Mouse (Mus musculus): ENCODE data around the gene Stat6. TPM values are rescaled to one million over a fixed set of nuclear protein-coding genes. Genes with fewer than 3 reads are reported as not detected.

Gene Stat6
- polyA plus RNA-seq, 1 experiment from 2014 or later, result 6.8 TPM

DNA sequence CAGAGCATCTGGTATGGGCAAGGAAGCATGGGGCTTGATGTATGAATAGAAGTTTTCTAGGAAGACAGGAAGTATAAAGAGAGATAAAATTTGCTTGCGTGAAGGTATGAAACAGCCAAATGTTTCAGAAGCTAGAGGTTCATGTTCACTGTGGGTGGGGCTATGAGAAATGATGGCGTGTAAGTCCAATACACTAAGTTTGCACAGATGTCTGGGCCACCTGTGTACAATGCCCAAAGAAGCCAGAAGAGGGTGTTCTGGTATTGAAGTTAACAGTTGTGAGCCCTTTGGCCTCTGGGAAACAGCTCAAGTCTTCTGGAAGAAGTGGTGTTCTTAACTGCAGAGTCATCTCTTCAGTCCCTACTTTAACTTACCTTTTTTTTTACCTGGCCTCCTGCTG lies 27.4 kb downstream of the Stat6 start:
- peaks cover 26% of the 10 kb centered on the region for H3K27me3 ChIP-seq (ENCODE audit: control insufficient read depth, insufficient read depth, low read length)
- WGBS, result 94% methylated on average over 2 of the region's 2 CpGs
- no peak overlapping the region for H3K4me2 ChIP-seq (ENCODE audit: low read depth)
- H3K4me3 ChIP-seq (ENCODE audit: low read depth, low read length), result no peak overlapping the region
- ATAC-seq (ENCODE audit: insufficient read depth, low FRiP score, low TSS enrichment) (no peak), DNase-seq (ENCODE audit: low spot score) (no peak)
- no peaks in the 10 kb centered on the region for H3K36me3 ChIP-seq (ENCODE audit: control insufficient read depth, insufficient read depth, low read length)
- no peak overlapping the region for H3K27ac ChIP-seq (ENCODE audit: low read depth, low read length)
- no peaks in the 10 kb centered on the region for H3K9me3 ChIP-seq (ENCODE audit: control insufficient read depth, low read length)
- H3K4me1 ChIP-seq (ENCODE audit: control insufficient read depth, insufficient read depth, low read length), result peaks cover 16% of the 10 kb centered on the region; the same call in 1 of the 2 replicates
- H3K9ac ChIP-seq (ENCODE audit: low read length), result no peak overlapping the region

DNA sequence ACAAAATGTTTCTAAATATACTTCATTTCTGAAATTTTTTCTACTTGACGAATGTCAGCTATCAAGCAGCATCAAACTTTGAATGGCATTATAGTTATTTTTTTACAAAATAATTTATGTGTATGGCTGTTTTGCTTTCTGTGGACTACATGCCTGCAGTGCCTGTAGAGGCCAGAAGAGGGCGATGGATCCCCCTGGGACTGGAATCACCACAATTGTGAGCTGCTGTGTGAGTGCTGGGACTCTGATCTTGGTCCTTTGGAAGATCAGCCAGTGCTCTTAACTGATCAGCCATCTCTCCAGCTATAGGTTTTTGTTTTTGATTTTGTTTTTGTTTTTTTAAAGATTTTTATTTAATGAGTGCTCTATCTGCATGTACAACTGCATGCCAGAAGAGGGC lies 28.5 kb downstream of the Stat6 start:
- WGBS, result 40% methylated on average over 2 of the region's 2 CpGs
- no peaks in the 10 kb centered on the region for H3K9me3 ChIP-seq (ENCODE audit: control insufficient read depth, low read length)
- no peak overlapping the region for H3K4me2 ChIP-seq (ENCODE audit: low read depth)
- ATAC-seq (ENCODE audit: insufficient read depth, low FRiP score, low TSS enrichment) (no peak), DNase-seq (ENCODE audit: low spot score) (no peak)
- no peak overlapping the region for H3K4me3 ChIP-seq (ENCODE audit: low read depth, low read length)
- H3K27me3 ChIP-seq (ENCODE audit: control insufficient read depth, insufficient read depth, low read length), result peaks cover 15% of the 10 kb centered on the region
- H3K4me1 ChIP-seq (ENCODE audit: control insufficient read depth, insufficient read depth, low read length), result peaks cover 13% of the 10 kb centered on the region; the same call in 1 of the 2 replicates
- no peak overlapping the region for H3K9ac ChIP-seq (ENCODE audit: low read length)
- H3K27ac ChIP-seq (ENCODE audit: low read depth, low read length), result no peak overlapping the region
- H3K36me3 ChIP-seq (ENCODE audit: control insufficient read depth, insufficient read depth, low read length), result no peaks in the 10 kb centered on the region

DNA sequence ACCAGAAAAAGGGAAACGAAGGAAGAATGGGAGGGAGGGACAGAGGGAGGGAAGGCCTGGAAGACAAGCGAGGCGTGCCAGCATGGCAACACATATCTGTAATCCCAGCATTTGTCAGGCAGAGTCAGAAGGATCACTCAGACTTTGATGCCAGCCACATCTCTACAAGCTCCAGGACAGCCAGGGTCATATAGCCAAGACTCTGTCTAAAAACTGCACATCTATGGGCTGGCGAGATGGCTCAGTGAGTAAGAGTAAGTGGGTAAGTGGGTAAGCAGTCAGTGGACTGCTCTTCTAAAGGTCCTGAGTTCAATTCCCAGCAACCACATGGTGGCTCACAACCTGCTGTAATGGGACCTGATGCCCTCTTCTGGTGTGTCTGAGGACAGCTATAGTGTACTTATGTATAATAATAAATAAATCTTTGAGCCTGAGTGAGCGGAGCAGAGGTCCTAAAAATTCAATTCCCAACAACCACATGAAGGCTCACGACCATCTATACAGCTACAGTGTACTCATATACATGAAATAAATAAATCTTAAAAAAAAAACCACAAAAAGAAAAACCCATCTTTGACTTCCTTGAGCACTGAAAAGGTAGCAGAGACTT lies 31.4 kb downstream of the Stat6 start:
- H3K27me3 ChIP-seq (ENCODE audit: control insufficient read depth, insufficient read depth, low read length), result no peaks in the 10 kb centered on the region
- H3K4me2 ChIP-seq (ENCODE audit: low read depth), result no peak overlapping the region
- no peak for DNase-seq (ENCODE audit: low spot score)
- H3K9me3 ChIP-seq (ENCODE audit: control insufficient read depth, low read length), result no peaks in the 10 kb centered on the region
- H3K27ac ChIP-seq (ENCODE audit: low read depth, low read length), result no peak overlapping the region
- no peak overlapping the region for H3K4me3 ChIP-seq (ENCODE audit: low read depth, low read length)
- no peak for ATAC-seq (ENCODE audit: insufficient read depth, low FRiP score, low TSS enrichment)
- WGBS, result 87% methylated on average over 6 of the region's 6 CpGs
- H3K4me1 ChIP-seq (ENCODE audit: control insufficient read depth, insufficient read depth, low read length), result no peaks in the 10 kb centered on the region; the same call in 1 of the 2 replicates
- no peaks in the 10 kb centered on the region for H3K36me3 ChIP-seq (ENCODE audit: control insufficient read depth, insufficient read depth, low read length)
- H3K9ac ChIP-seq (ENCODE audit: low read length), result no peak overlapping the region

- H3K9me3 ChIP-seq (ENCODE audit: control insufficient read depth, low read length), result no peaks in the 10 kb centered on the region
- H3K4me2 ChIP-seq (ENCODE audit: low read depth), result no peak overlapping the region
- H3K27ac ChIP-seq (ENCODE audit: low read depth, low read length), result no peak overlapping the region
- no peak overlapping the region for H3K9ac ChIP-seq (ENCODE audit: low read length)
- H3K4me1 ChIP-seq (ENCODE audit: control insufficient read depth, insufficient read depth, low read length), result no peaks in the 10 kb centered on the region; the same call in 1 of the 2 replicates
- ATAC-seq (ENCODE audit: insufficient read depth, low FRiP score, low TSS enrichment) (no peak), DNase-seq (ENCODE audit: low spot score) (peak; percentile 63)
- H3K36me3 ChIP-seq (ENCODE audit: control insufficient read depth, insufficient read depth, low read length), result no peaks in the 10 kb centered on the region
- H3K4me3 ChIP-seq (ENCODE audit: low read depth, low read length), result no peak overlapping the region
- H3K27me3 ChIP-seq (ENCODE audit: control insufficient read depth, insufficient read depth, low read length), result no peaks in the 10 kb centered on the region
- 91% methylated on average over 8 of the region's 8 CpGs for WGBS
These were observed 32.2 kb downstream of the Stat6 start for GRCm38 (mm10) chr10:127674794-127675522.

DNA sequence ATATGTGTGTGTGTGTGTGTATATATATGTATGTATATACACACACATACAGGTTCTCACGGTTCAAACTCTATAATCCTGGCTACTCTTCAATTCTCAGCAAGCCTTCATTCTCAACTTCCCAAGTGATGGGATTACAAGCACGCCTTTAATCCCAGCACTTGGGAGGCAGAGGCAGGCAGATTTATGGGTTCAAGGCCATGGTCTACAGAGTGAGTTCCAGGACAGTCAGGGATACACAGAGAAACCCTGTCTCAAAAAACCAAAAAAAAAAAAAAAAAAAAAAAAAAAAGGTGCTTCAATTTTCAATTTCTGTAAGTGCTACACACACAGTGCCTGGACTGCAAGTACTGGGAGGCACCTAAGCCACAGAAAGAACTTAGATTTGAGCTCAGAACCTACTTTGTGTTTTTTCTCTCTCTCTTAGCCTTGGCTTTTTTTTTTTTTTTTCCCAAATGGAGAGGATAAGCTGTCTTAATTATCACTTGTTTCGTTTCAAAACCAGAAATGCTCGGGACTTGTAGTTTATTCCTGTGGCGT lies 33.1 kb downstream of the Stat6 start:
- WGBS, result 57% methylated on average over 5 of the region's 5 CpGs
- H3K9ac ChIP-seq (ENCODE audit: low read length), result peak overlapping the region; percentile 12; the same call in 1 of the 2 replicates
- no peak for ATAC-seq (ENCODE audit: insufficient read depth, low FRiP score, low TSS enrichment)

DNA sequence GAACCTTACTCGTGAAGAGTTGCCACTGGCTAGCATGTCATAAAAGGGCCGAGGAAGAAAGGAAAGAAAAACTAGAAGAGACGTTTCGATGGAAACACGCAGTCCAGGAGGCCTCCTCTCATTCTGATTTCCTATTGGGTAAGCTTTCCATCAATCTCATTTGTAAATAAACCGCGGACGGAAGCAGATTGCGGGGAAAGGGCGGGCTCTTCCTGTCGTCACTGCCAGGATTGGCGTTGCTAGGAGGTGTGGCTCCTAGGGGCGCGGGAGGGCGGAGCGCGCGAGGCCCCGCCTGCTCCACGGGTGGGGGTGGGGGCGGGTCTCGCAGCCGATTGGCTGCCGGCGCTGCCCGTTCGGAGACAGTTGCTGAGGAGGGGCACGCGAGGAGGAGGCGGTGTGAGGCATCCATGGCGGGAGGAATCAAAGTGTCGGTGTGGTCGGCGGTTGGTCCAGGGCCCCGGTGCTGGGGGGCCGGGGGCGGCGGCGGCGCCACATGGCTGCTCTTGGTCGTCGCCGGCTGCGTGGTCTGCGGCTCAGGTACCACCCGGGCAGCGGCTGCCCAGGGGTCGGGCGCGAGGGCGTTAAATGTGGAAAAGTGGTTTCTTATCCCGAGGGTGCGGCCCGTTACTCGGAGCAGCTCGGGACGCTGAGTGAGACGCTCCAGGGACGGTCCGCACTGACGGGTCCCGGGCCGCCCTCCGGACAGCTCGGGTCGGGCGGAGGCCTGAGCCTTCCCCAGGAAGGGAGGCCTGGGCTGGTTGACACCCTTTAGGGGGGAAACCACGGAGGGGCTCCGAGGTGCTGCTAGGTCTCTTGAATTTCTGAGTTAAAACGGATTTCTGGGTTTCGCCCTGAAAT lies 34.1 kb downstream of the Stat6 start:
- peak overlapping the region; percentile 94 for H3K4me2 ChIP-seq (ENCODE audit: low read depth)
- no peaks in the 10 kb centered on the region; the same call in 1 of the 2 replicates for H3K4me1 ChIP-seq (ENCODE audit: control insufficient read depth, insufficient read depth, low read length)
- peak; percentile 95 for ATAC-seq (ENCODE audit: insufficient read depth, low FRiP score, low TSS enrichment)
- WGBS, result under 1% methylated on average over 67 of the region's 71 CpGs
- H3K27ac ChIP-seq (ENCODE audit: low read depth, low read length), result no peak overlapping the region
- H3K9ac ChIP-seq (ENCODE audit: low read length), result peak overlapping the region; percentile 77
- DNase-seq (ENCODE audit: low spot score), result peak; percentile 98
- H3K27me3 ChIP-seq (ENCODE audit: control insufficient read depth, insufficient read depth, low read length), result no peaks in the 10 kb centered on the region
- no peaks in the 10 kb centered on the region for H3K9me3 ChIP-seq (ENCODE audit: control insufficient read depth, low read length)
- no peaks in the 10 kb centered on the region for H3K36me3 ChIP-seq (ENCODE audit: control insufficient read depth, insufficient read depth, low read length)
- peak overlapping the region; percentile 77 for H3K4me3 ChIP-seq (ENCODE audit: low read depth, low read length)

More for the DNA sequence above, 33.1 kb downstream of the Stat6 start:
- no peaks in the 10 kb centered on the region; the same call in 1 of the 2 replicates for H3K4me1 ChIP-seq (ENCODE audit: control insufficient read depth, insufficient read depth, low read length)
- H3K27ac ChIP-seq (ENCODE audit: low read depth, low read length), result no peak overlapping the region
- DNase-seq (ENCODE audit: low spot score), result no peak
- no peaks in the 10 kb centered on the region for H3K36me3 ChIP-seq (ENCODE audit: control insufficient read depth, insufficient read depth, low read length)
- H3K9me3 ChIP-seq (ENCODE audit: control insufficient read depth, low read length), result no peaks in the 10 kb centered on the region
- peak overlapping the region; percentile 36 for H3K4me2 ChIP-seq (ENCODE audit: low read depth)
- H3K27me3 ChIP-seq (ENCODE audit: control insufficient read depth, insufficient read depth, low read length), result no peaks in the 10 kb centered on the region
- peak overlapping the region; percentile 77 for H3K4me3 ChIP-seq (ENCODE audit: low read depth, low read length)

DNA sequence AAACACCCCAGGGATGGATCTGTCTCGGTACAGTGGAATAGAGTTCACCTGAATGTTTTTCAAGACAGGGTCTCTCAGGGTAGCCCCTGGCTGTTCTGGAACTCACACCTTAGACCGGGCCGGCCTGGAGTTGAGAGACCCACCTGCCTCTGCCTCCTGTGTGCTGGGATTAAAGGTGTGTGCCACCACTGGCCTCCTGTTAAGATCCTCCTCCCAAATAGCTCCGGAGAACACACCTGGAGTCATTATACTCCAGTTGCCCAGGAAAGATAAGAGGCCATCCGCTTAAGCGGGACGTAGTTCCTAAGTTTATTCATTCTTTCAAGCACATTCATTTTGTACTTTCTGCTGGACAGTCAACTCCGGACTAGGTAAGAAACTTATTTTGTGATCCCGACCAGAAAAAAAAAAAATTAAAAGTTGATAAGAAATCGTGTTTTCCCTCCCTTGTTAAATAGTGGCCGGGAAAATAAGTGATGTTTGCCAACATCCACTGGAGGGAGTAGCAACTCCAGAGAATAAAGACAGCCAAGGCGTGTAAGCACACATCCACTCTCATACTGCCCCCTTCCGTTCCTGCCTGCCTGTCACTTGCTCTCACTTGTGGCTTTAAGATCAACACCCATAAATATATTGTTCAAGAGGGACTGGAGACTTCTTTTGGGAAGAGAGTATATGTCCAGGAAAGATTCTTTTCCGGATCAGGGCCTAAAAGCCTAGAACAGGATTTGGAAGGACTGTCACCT lies 35.0 kb downstream of the Stat6 start:
- H3K4me3 ChIP-seq (ENCODE audit: low read depth, low read length), result peak overlapping the region; percentile 77
- H3K4me1 ChIP-seq (ENCODE audit: control insufficient read depth, insufficient read depth, low read length), result no peaks in the 10 kb centered on the region; the same call in 1 of the 2 replicates
- 17% methylated on average over 14 of the region's 14 CpGs for WGBS
- H3K9me3 ChIP-seq (ENCODE audit: control insufficient read depth, low read length), result no peaks in the 10 kb centered on the region
- peak overlapping the region; percentile 77 for H3K9ac ChIP-seq (ENCODE audit: low read length)
- H3K27ac ChIP-seq (ENCODE audit: low read depth, low read length), result no peak overlapping the region
- no peak; the same call in 1 of the 2 replicates for ATAC-seq (ENCODE audit: insufficient read depth, low FRiP score, low TSS enrichment)
- DNase-seq (ENCODE audit: low spot score), result peak; percentile 70
- no peaks in the 10 kb centered on the region for H3K36me3 ChIP-seq (ENCODE audit: control insufficient read depth, insufficient read depth, low read length)
- no peaks in the 10 kb centered on the region for H3K27me3 ChIP-seq (ENCODE audit: control insufficient read depth, insufficient read depth, low read length)
- H3K4me2 ChIP-seq (ENCODE audit: low read depth), result peak overlapping the region; percentile 94

GRCm38 (mm10) chr10:127679208-127679607 lies 36.4 kb downstream of the Stat6 start:
- Histone ChIP-seq H3K27me3 (ENCODE audit: control insufficient read depth, insufficient read depth, low read length) (no peaks in the 10 kb centered on the region), H3K36me3 (ENCODE audit: control insufficient read depth, insufficient read depth, low read length) (no peaks in the 10 kb centered on the region), H3K4me2 (ENCODE audit: low read depth) (no peak overlapping the region), H3K4me3 (ENCODE audit: low read depth, low read length) (no peak overlapping the region), H3K9me3 (ENCODE audit: control insufficient read depth, low read length) (no peaks in the 10 kb centered on the region), H3K9ac (ENCODE audit: low read length) (no peak overlapping the region), H3K27ac (ENCODE audit: low read depth, low read length) (no peak overlapping the region), H3K4me1 (ENCODE audit: control insufficient read depth, insufficient read depth, low read length) (no peaks in the 10 kb centered on the region; the same call in 1 of the 2 replicates)
- no peak for DNase-seq (ENCODE audit: low spot score)
- no peak for ATAC-seq (ENCODE audit: insufficient read depth, low FRiP score, low TSS enrichment)
- 88% methylated on average over 1 of the region's 1 CpGs for WGBS
